ENCODE assay signal across 10 mouse cellular contexts in genomic region chr17:48451753-48452444, GRCm38 (mm10). TPM values are rescaled to one million over a fixed set of nuclear protein-coding genes. Genes with fewer than 3 reads are reported as not detected.
DNase-seq lines count a peak whose midpoint lies in the region; ATAC-seq lines count a peak whose summit lies in the region.
"Had no signal": no experiment of that assay in that cellular context is flagged by ENCODE, and none has a peak within 500 bp of the region (broad histone marks: within the 10 kb centered on the region; RNA-seq: fewer than 3 reads in every experiment).

No protein-coding gene starts in this region.

- no peaks in the 10 kb centered on the region for H3K36me3 ChIP-seq in hindbrain, embryonic 11.5 days (ENCODE audit: control insufficient read depth, insufficient read depth, low read length)
- no peaks in the 10 kb centered on the region for H3K36me3 ChIP-seq in hindbrain, embryonic 12.5 days
- no peaks in the 10 kb centered on the region for H3K36me3 ChIP-seq in liver, embryonic 11.5 days (ENCODE audit: control insufficient read depth, insufficient read depth, low read length)

- H3K9me3 ChIP-seq in hindbrain, embryonic 11.5 days (ENCODE audit: control insufficient read depth, low read length): no peaks in the 10 kb centered on the region
- no peaks in the 10 kb centered on the region for H3K9me3 ChIP-seq in hindbrain, embryonic 12.5 days (replicated peaks)
- H3K9me3 ChIP-seq in liver, embryonic 11.5 days (ENCODE audit: control insufficient read depth, low read length): no peaks in the 10 kb centered on the region

- H3K27me3 ChIP-seq in hindbrain, embryonic 11.5 days (ENCODE audit: control insufficient read depth, insufficient read depth, low read length): no peaks in the 10 kb centered on the region
- H3K27me3 ChIP-seq in hindbrain, embryonic 12.5 days: no peaks in the 10 kb centered on the region
- no peaks in the 10 kb centered on the region for H3K27me3 ChIP-seq in liver, embryonic 11.5 days (replicated peaks; ENCODE audit: control insufficient read depth, insufficient read depth, low read length)

- ATAC-seq in hindbrain, embryonic 11.5 days (ENCODE audit: low FRiP score): no peak
- ATAC-seq in hindbrain, embryonic 12.5 days (ENCODE audit: low FRiP score): no peak
- ATAC-seq in liver, embryonic 11.5 days (replicated peaks; ENCODE audit: low FRiP score): peak; percentile 11; the same call in 1 of the 2 replicates
- no peak for ATAC-seq in frontal cortex, adult (ENCODE audit: low TSS enrichment)
- no peak for ATAC-seq in activated CD4-positive, CD25-positive, alpha-beta regulatory T cell, adult 4 months

- H3K27ac ChIP-seq in hindbrain, embryonic 11.5 days (ENCODE audit: low read depth, low read length): no peak overlapping the region
- no peak overlapping the region for H3K27ac ChIP-seq in hindbrain, embryonic 12.5 days
- H3K27ac ChIP-seq in liver, embryonic 11.5 days (ENCODE audit: low read depth, low read length): peak overlapping the region; percentile 93

- no peak overlapping the region for H3K4me3 ChIP-seq in hindbrain, embryonic 11.5 days (ENCODE audit: low read depth, low read length)
- no peak overlapping the region for H3K4me3 ChIP-seq in hindbrain, embryonic 12.5 days
- peak overlapping the region; percentile 57 for H3K4me3 ChIP-seq in liver, embryonic 11.5 days (ENCODE audit: low read depth, low read length)

- DNase-seq in hindbrain, embryonic 11.5 days (ENCODE audit: low spot score): no peak
- peak; percentile 34 for DNase-seq in 3T3-L1 (ENCODE audit: low read depth, low spot score)
- peak; percentile 23 for DNase-seq in c-Kit-positive CD71-positive TER-119-positive erythroid progenitor cells, embryonic 14.5 days (ENCODE audit: low spot score)
- DNase-seq in liver, embryonic 11.5 days (ENCODE audit: low spot score): no peak
- no peak for DNase-seq in layer of hippocampus, adult 11-12 months (ENCODE audit: low spot score)
- DNase-seq: kidney, postnatal 25 days had no signal

- no peak overlapping the region for H3K4me2 ChIP-seq in hindbrain, embryonic 11.5 days (replicated peaks; ENCODE audit: low read depth, low read length)
- no peak overlapping the region for H3K4me2 ChIP-seq in hindbrain, embryonic 12.5 days (replicated peaks)
- peak overlapping the region; percentile 61 for H3K4me2 ChIP-seq in liver, embryonic 11.5 days

- H3K4me1 ChIP-seq in hindbrain, embryonic 11.5 days (replicated peaks; ENCODE audit: control insufficient read depth, insufficient read depth, low read length): 0 out of 2 replicates have a peak, but pooled peaks cover 2% of the 10 kb centered on the region
- H3K4me1 ChIP-seq in hindbrain, embryonic 12.5 days: peaks cover 4% of the 10 kb centered on the region; the same call in 1 of the 2 replicates
- H3K4me1 ChIP-seq in liver, embryonic 11.5 days (replicated peaks; ENCODE audit: control insufficient read depth, insufficient read depth, low read length): peaks cover 36% of the 10 kb centered on the region

- WGBS in hindbrain, embryonic 11.5 days: 65% methylated on average over 9 of the region's 9 CpGs
- WGBS in hindbrain, embryonic 12.5 days: 63% methylated on average over 9 of the region's 9 CpGs
- whole genome bisulfite sequencing in liver, embryonic 11.5 days: 70% methylated on average over 9 of the region's 9 CpGs

- peak overlapping the region; percentile 11; the same call in 1 of the 2 replicates for H3K9ac ChIP-seq in hindbrain, embryonic 11.5 days (ENCODE audit: low read depth, low read length)
- H3K9ac ChIP-seq in hindbrain, embryonic 12.5 days: no peak overlapping the region
- H3K9ac ChIP-seq in liver, embryonic 11.5 days (ENCODE audit: low read depth, low read length): peak overlapping the region; percentile 76

RNA-seq across cellular contexts. Expression of gene Tspo2, which starts 0.6 kb away (rescaled TPM):
- polyA plus RNA-seq in hindbrain, embryonic 11.5 days (2014; fragmentation: Nextera tagmentation; extraction: Ambion mirVana): 0.06 and 0.39 TPM in 2 replicates
- polyA plus RNA-seq in hindbrain, embryonic 12.5 days (2016; fragmentation: Nextera tagmentation; extraction: Ambion mirVana): 1.9 and 2.5 TPM in 2 replicates
- 68.1 and 68.7 TPM in 2 replicates for polyA plus RNA-seq in liver, embryonic 11.5 days (2014; fragmentation: Nextera tagmentation; extraction: Ambion mirVana)
- polyA plus RNA-seq in activated CD4-positive, CD25-positive, alpha-beta regulatory T cell, adult 4 months (2017; shearing (Covaris generic)): 1 to 10 TPM in 1 of 2 experiments, not detected in 1; 3.6 TPM
- polyA plus RNA-seq: frontal cortex, adult 2 months had no signal

RNA-seq across cellular contexts. Expression of gene Unc5cl, which starts 2.8 kb away (rescaled TPM):
- polyA plus RNA-seq in hindbrain, embryonic 11.5 days (2014; fragmentation: Nextera tagmentation; extraction: Ambion mirVana): 0.11 and 0.15 TPM in 2 replicates
- polyA plus RNA-seq in hindbrain, embryonic 12.5 days (2016; fragmentation: Nextera tagmentation; extraction: Ambion mirVana): 0.26 and 0.49 TPM in 2 replicates
- 1.0 and 2.0 TPM in 2 replicates for polyA plus RNA-seq in liver, embryonic 11.5 days (2014; fragmentation: Nextera tagmentation; extraction: Ambion mirVana)
- polyA plus RNA-seq in activated CD4-positive, CD25-positive, alpha-beta regulatory T cell, adult 4 months (2017; shearing (Covaris generic)): 10 to 100 TPM; 19.0 to 19.1 TPM

RNA-seq across cellular contexts. Expression of gene Apobec2, which starts 19.2 kb away (rescaled TPM):
- polyA plus RNA-seq in hindbrain, embryonic 11.5 days (2014; fragmentation: Nextera tagmentation; extraction: Ambion mirVana): 1.6 and 1.7 TPM in 2 replicates
- polyA plus RNA-seq in hindbrain, embryonic 12.5 days (2016; fragmentation: Nextera tagmentation; extraction: Ambion mirVana): 2.1 and 5.3 TPM in 2 replicates
- polyA plus RNA-seq in liver, embryonic 11.5 days (2014; fragmentation: Nextera tagmentation; extraction: Ambion mirVana): 2.5 and 3.0 TPM in 2 replicates
- 1 to 10 TPM; 2.8 to 3.0 TPM for polyA plus RNA-seq in activated CD4-positive, CD25-positive, alpha-beta regulatory T cell, adult 4 months (2017; shearing (Covaris generic))

RNA-seq across cellular contexts. Expression of gene Oard1, which starts 42.1 kb away (rescaled TPM):
- polyA plus RNA-seq in hindbrain, embryonic 11.5 days (2014; fragmentation: Nextera tagmentation; extraction: Ambion mirVana): 75.0 and 79.0 TPM in 2 replicates
- polyA plus RNA-seq in hindbrain, embryonic 12.5 days (2016; fragmentation: Nextera tagmentation; extraction: Ambion mirVana): 52.4 and 61.5 TPM in 2 replicates
- 76.8 and 80.2 TPM in 2 replicates for polyA plus RNA-seq in liver, embryonic 11.5 days (2014; fragmentation: Nextera tagmentation; extraction: Ambion mirVana)
- polyA plus RNA-seq in activated CD4-positive, CD25-positive, alpha-beta regulatory T cell, adult 4 months (2017; shearing (Covaris generic)): 10 to 100 TPM; 80.8 to 86.1 TPM

RNA-seq across cellular contexts. Expression of gene Nfya, which starts 42.2 kb away (rescaled TPM):
- polyA plus RNA-seq in hindbrain, embryonic 11.5 days (2014; fragmentation: Nextera tagmentation; extraction: Ambion mirVana): 19.9 and 26.9 TPM in 2 replicates
- 16.7 and 18.6 TPM in 2 replicates for polyA plus RNA-seq in hindbrain, embryonic 12.5 days (2016; fragmentation: Nextera tagmentation; extraction: Ambion mirVana)
- 18.7 and 20.4 TPM in 2 replicates for polyA plus RNA-seq in liver, embryonic 11.5 days (2014; fragmentation: Nextera tagmentation; extraction: Ambion mirVana)
- 10 to 100 TPM in 1 of 2 experiments, 1 to 10 TPM in 1; 9.6 to 11.9 TPM for polyA plus RNA-seq in activated CD4-positive, CD25-positive, alpha-beta regulatory T cell, adult 4 months (2017; shearing (Covaris generic))

Comparison
In these comparisons a context has a peak if more than half of its experiments do, and no peak if none do; other contexts are left out.
1. DNase-seq: peak in 3T3-L1 (single experiment) and c-Kit-positive CD71-positive TER-119-positive erythroid progenitor cells, embryonic 14.5 days (single experiment); none in hindbrain, embryonic 11.5 days (single experiment), liver, embryonic 11.5 days (single experiment) and layer of hippocampus, adult 11-12 months (single experiment).
2. RNA of gene Tspo2, which starts 0.6 kb away (polyA plus RNA-seq): 68.1 to 68.7 TPM in liver, embryonic 11.5 days; 3.6 TPM in activated CD4-positive, CD25-positive, alpha-beta regulatory T cell, adult 4 months, 1.9 to 2.5 TPM in hindbrain, embryonic 12.5 days and 0.06 to 0.39 TPM in hindbrain, embryonic 11.5 days; every median in the first group is over 10 times any median in the second.